Mouse (Mus musculus) heart, adult 2 months (tissue): ENCODE measurements around the gene Flot1. TPM values are rescaled to one million over a fixed set of nuclear protein-coding genes. Genes with fewer than 3 reads are reported as not detected.

Source experiments
- DNase-seq, 2 experiments: peaks; one replicate each; pipeline ENCODE4 v3.0.0; 2021
- H3K27ac ChIP-seq: fragments of 200-600 bp; 2 replicates; pipeline ENCODE4 v1.8.1; 2022
- H3K27me3 ChIP-seq: fragments of 200-500 bp; 2 replicates; pipeline ENCODE4 v1.6.1; 2012; ENCODE audit warnings: mild to moderate bottlenecking, low read length, inconsistent platforms, mixed read lengths; ENCODE audit not compliant: control insufficient read depth, insufficient read depth
- H3K36me3 ChIP-seq: fragments of 200-500 bp; 2 replicates; pipeline ENCODE4 v1.6.1; 2012; ENCODE audit warnings: low read length, inconsistent platforms; ENCODE audit not compliant: control insufficient read depth, insufficient read depth
- H3K4me1 ChIP-seq: fragments of 200-500 bp; 2 replicates; pipeline ENCODE4 v1.6.1; 2011; ENCODE audit warnings: low read length; ENCODE audit not compliant: control insufficient read depth, insufficient read depth
- H3K4me3 ChIP-seq: fragments of 200-600 bp; 2 replicates; pipeline ENCODE4 v1.8.1; 2022
- H3K79me2 ChIP-seq: fragments of 200-500 bp; replicated peaks from 2 replicates; pipeline ENCODE4 v1.6.1; 2012; ENCODE audit warnings: mild to moderate bottlenecking, inconsistent platforms, low read length, moderate library complexity, mixed read lengths; ENCODE audit not compliant: control insufficient read depth, insufficient read depth
- H3K9ac ChIP-seq: fragments of 200-500 bp; 2 replicates; pipeline ENCODE4 v1.6.1; 2012; ENCODE audit warnings: low read depth, mild to moderate bottlenecking, control low read depth, inconsistent platforms, low read length, mixed read lengths
- CTCF ChIP-seq: fragments of 200-600 bp; IDR thresholded peaks from 2 replicates; pipeline ENCODE4 v1.8.1; 2022; ENCODE audit warnings: antibody characterized with exemption, mild to moderate bottlenecking, moderate library complexity
- EP300 ChIP-seq: fragments of 200-500 bp; IDR thresholded peaks from 2 replicates; pipeline ENCODE4 v1.6.1; 2011; ENCODE audit warnings: low read depth, low read length, control low read depth; ENCODE audit not compliant: insufficient read depth
- POLR2A ChIP-seq: fragments of 200-500 bp; IDR thresholded peaks from 2 replicates; pipeline ENCODE4 v1.6.1; 2011; ENCODE audit warnings: mild to moderate bottlenecking, low read depth, low read length, control low read depth; ENCODE audit not compliant: insufficient read depth
- WGBS: fragments of 180-500 bp; shearing (Covaris S2); methylation state at CpG from one replicate; pipeline ENCODE4 v1.1.7; 2018; 5-methylcytosine and 5-hydroxymethylcytosine counted together
- intact Hi-C: fragments of 180-260 bp; cut with DNase I; formaldehyde crosslinking; loops from one replicate; pipeline ENCODE4 v1.15.1; 2025
- microRNA-seq, 2 experiments: library from miRNA; unstranded; fragments of <30 nt; microRNA quantifications; one replicate each; pipeline ENCODE4 v1.2.0; 2021
- polyA plus RNA-seq: library from polyadenylated mRNA; depleted of rRNA; stranded (reverse); fragments of >200 nt; gene quantifications from 2 replicates; pipeline ENCODE4 v1.2.3, GENCODE M21; 2012; rRNA removed
- total RNA-seq, 2 experiments: library from RNA; stranded (reverse); gene quantifications; 2 replicates each; pipeline ENCODE4 v1.2.3; 2021

Gene Flot1
- total and polyA plus RNA-seq, 3 experiments = 133 to 148 (median 138) TPM

- H3K4me3 ChIP-seq = peak overlapping the region; percentile 16; the same call in 1 of the 2 replicates
- H3K27me3 ChIP-seq = no peaks in the 10 kb centered on the region
- H3K79me2 ChIP-seq = no peaks in the 10 kb centered on the region
- intact Hi-C loops = loop anchor here (1.0 to 2.0 kb wide), 2 partner anchors 38 to 133 kb away; no protein-coding TSS in a partner anchor
- peak overlapping the region; percentile 31; the same call in 1 of the 2 replicates for H3K9ac ChIP-seq
- H3K27ac ChIP-seq = peak overlapping the region; percentile 48
- DNase-seq = peak; percentile 89 to 93
- H3K4me1 ChIP-seq = peaks cover 10% of the 10 kb centered on the region
- 19% methylated on average over 21 of the region's 21 CpGs for WGBS
- TF ChIP-seq POLR2A (no peak), EP300 (peak; percentile 96)
- H3K36me3 ChIP-seq = peaks cover 9% of the 10 kb centered on the region; the same call in 1 of the 2 replicates
These were observed 50.9 kb downstream of the Flot1 start for GRCm38 (mm10) chr17:35873774-35874519.

GRCm38 (mm10) chr17:35874721-35875120 is 51.7 kb downstream of the Flot1 start:
- H3K36me3 ChIP-seq = peaks cover 9% of the 10 kb centered on the region; the same call in 1 of the 2 replicates
- no peak overlapping the region for H3K9ac ChIP-seq
- no peak overlapping the region for H3K27ac ChIP-seq
- no peak for DNase-seq
- TF ChIP-seq POLR2A = no peak
- TF ChIP-seq EP300 = no peak
- TF ChIP-seq CTCF = no peak
- WGBS = 48% methylated on average over 6 of the region's 6 CpGs
- no peaks in the 10 kb centered on the region for H3K79me2 ChIP-seq
- intact Hi-C loops = no loop called here
- no peak overlapping the region for H3K4me3 ChIP-seq
- H3K27me3 ChIP-seq = no peaks in the 10 kb centered on the region
- H3K4me1 ChIP-seq = peaks cover 10% of the 10 kb centered on the region

GRCm38 (mm10) chr17:35879245-35880057 is 56.4 kb downstream of the Flot1 start, which contains the start of gene Dhx16:
Gene Dhx16, plus strand, starts transcription at chr17:35879819.
- Histone ChIP-seq H3K9ac (peak within 1 kb of the TSS; percentile 77), H3K36me3 (0 out of 2 replicates have a peak, but pooled peaks cover 2% of the 10 kb centered on the region), H3K4me3 (peak within 1 kb of the TSS; percentile 88), H3K27me3 (no peaks in the 10 kb centered on the region), H3K4me1 (peaks cover 3% of the 10 kb centered on the region), H3K27ac (peak within 1 kb of the TSS; percentile 69), H3K79me2 (no peaks in the 10 kb centered on the region)
- DNase-seq = peak; percentile 96 to 97
- peak; percentile 73 for TF ChIP-seq POLR2A
- peak; percentile 92 for TF ChIP-seq CTCF
- peak; percentile 92 for TF ChIP-seq EP300
- intact Hi-C loops = loop anchor here (1.0 kb wide), 1 partner anchor 18 kb away; the partner anchor contains the start of gene 2310061I04Rik
- WGBS = 5% methylated on average over 66 of the region's 66 CpGs

Small RNA genes within 50 kb of the gene (microRNA-seq; reads per million reads assigned to microRNA genes)
- 0.39 to 0.56 reads per million in 2 experiments for gene Gm28033

Other genes starting within 250 kb of the Flot1 start
- not detected for gene Sfta2, start 221.7 kb upstream of the Flot1 start, total RNA-seq
- 0.47 TPM in 1 of 2 replicates, not detected in the other for gene Sfta2, start 221.7 kb upstream of the Flot1 start, polyA plus RNA-seq
- gene Gm9573, start 196.6 kb upstream of the Flot1 start, total RNA-seq = not detected
- not detected in 2 replicates for gene Gm9573, start 196.6 kb upstream of the Flot1 start, polyA plus RNA-seq
- gene Mucl3, start 179.5 kb upstream of the Flot1 start, total RNA-seq = not detected
- gene Mucl3, start 179.5 kb upstream of the Flot1 start, polyA plus RNA-seq = not detected in 2 replicates
- gene Vars2, start 155.6 kb upstream of the Flot1 start, total RNA-seq = 10 to 100 TPM; 26.6 to 28.3 TPM
- 19.3 and 20.3 TPM in 2 replicates for gene Vars2, start 155.6 kb upstream of the Flot1 start, polyA plus RNA-seq
- gene Gtf2h4, start 149.5 kb upstream of the Flot1 start, total RNA-seq = 10 to 100 TPM; 15.0 to 20.6 TPM
- 19.2 and 21.0 TPM in 2 replicates for gene Gtf2h4, start 149.5 kb upstream of the Flot1 start, polyA plus RNA-seq
- gene Ddr1, start 118.6 kb upstream of the Flot1 start, total RNA-seq = 10 to 100 TPM; 25.9 to 30.6 TPM
- 24.4 and 27.6 TPM in 2 replicates for gene Ddr1, start 118.6 kb upstream of the Flot1 start, polyA plus RNA-seq
- gene Ier3, start 1.5 kb upstream of the Flot1 start, total RNA-seq = 10 to 100 TPM; 15.6 to 37.0 TPM
- gene Ier3, start 1.5 kb upstream of the Flot1 start, polyA plus RNA-seq = 30.9 and 33.1 TPM in 2 replicates
- 10 to 100 TPM; 83.0 to 90.1 TPM for gene Tubb5, start 15.1 kb downstream of the Flot1 start, total RNA-seq
- gene Tubb5, start 15.1 kb downstream of the Flot1 start, polyA plus RNA-seq = 108 and 134 TPM in 2 replicates
- 10 to 100 TPM; 13.2 to 13.3 TPM for gene Mdc1, start 18.3 kb downstream of the Flot1 start, total RNA-seq
- 4.2 and 8.3 TPM in 2 replicates for gene Mdc1, start 18.3 kb downstream of the Flot1 start, polyA plus RNA-seq
- gene Nrm, start 38.1 kb downstream of the Flot1 start, total RNA-seq = 1 to 10 TPM; 1.8 TPM
- 5.3 and 5.6 TPM in 2 replicates for gene Nrm, start 38.1 kb downstream of the Flot1 start, polyA plus RNA-seq
- gene Ppp1r18, start 42.4 kb downstream of the Flot1 start, total RNA-seq = 10 to 100 TPM; 12.8 to 18.6 TPM
- gene Ppp1r18, start 42.4 kb downstream of the Flot1 start, polyA plus RNA-seq = 18.9 and 21.3 TPM in 2 replicates
- gene Dhx16, start 56.6 kb downstream of the Flot1 start, total RNA-seq = 10 to 100 TPM; 19.3 to 20.3 TPM
- gene Dhx16, start 56.6 kb downstream of the Flot1 start, polyA plus RNA-seq = 27.7 and 38.0 TPM in 2 replicates
- gene 2310061I04Rik, start 74.2 kb downstream of the Flot1 start, total RNA-seq = 100 to 1,000 TPM in 1 of 2 experiments, 10 to 100 TPM in 1; 99.4 to 116 TPM
- 164 and 176 TPM in 2 replicates for gene 2310061I04Rik, start 74.2 kb downstream of the Flot1 start, polyA plus RNA-seq
- 1 to 10 TPM; 6.0 TPM for gene Atat1, start 86.8 kb downstream of the Flot1 start, total RNA-seq
- gene Atat1, start 86.8 kb downstream of the Flot1 start, polyA plus RNA-seq = 22.0 and 24.3 TPM in 2 replicates
- 10 to 100 TPM; 50.9 to 56.2 TPM for gene Mrps18b, start 93.2 kb downstream of the Flot1 start, total RNA-seq
- 76.0 and 99.7 TPM in 2 replicates for gene Mrps18b, start 93.2 kb downstream of the Flot1 start, polyA plus RNA-seq
- gene Ppp1r10, start 93.2 kb downstream of the Flot1 start, total RNA-seq = 10 to 100 TPM; 26.4 to 40.9 TPM
- 18.1 and 18.7 TPM in 2 replicates for gene Ppp1r10, start 93.2 kb downstream of the Flot1 start, polyA plus RNA-seq
- 10 to 100 TPM; 63.0 to 75.2 TPM for gene Abcf1, start 146.5 kb downstream of the Flot1 start, total RNA-seq
- gene Abcf1, start 146.5 kb downstream of the Flot1 start, polyA plus RNA-seq = 54.5 and 59.6 TPM in 2 replicates
- gene Gnl1, start 156.6 kb downstream of the Flot1 start, total RNA-seq = 10 to 100 TPM; 27.4 to 35.6 TPM
- gene Gnl1, start 156.6 kb downstream of the Flot1 start, polyA plus RNA-seq = 17.0 and 18.2 TPM in 2 replicates
- 1 to 10 TPM; 3.9 to 4.3 TPM for gene Prr3, start 157.0 kb downstream of the Flot1 start, total RNA-seq
- 6.8 and 7.6 TPM in 2 replicates for gene Prr3, start 157.0 kb downstream of the Flot1 start, polyA plus RNA-seq
- 1 to 10 TPM; 7.5 to 9.6 TPM for gene H2-T24, start 197.3 kb downstream of the Flot1 start, total RNA-seq
- gene H2-T24, start 197.3 kb downstream of the Flot1 start, polyA plus RNA-seq = 4.3 and 9.4 TPM in 2 replicates
- 10 to 100 TPM; 27.3 to 34.1 TPM for gene H2-T23, start 209.6 kb downstream of the Flot1 start, total RNA-seq
- 43.4 and 46.4 TPM in 2 replicates for gene H2-T23, start 209.6 kb downstream of the Flot1 start, polyA plus RNA-seq
- 10 to 100 TPM in 1 of 2 experiments, 1 to 10 TPM in 1; 7.4 to 10.6 TPM for gene H2-T22, start 219.5 kb downstream of the Flot1 start, total RNA-seq
- gene H2-T22, start 219.5 kb downstream of the Flot1 start, polyA plus RNA-seq = 23.4 and 23.8 TPM in 2 replicates
- not detected for gene Gm6034, start 219.7 kb downstream of the Flot1 start, total RNA-seq
- gene Gm6034, start 219.7 kb downstream of the Flot1 start, polyA plus RNA-seq = not detected in 2 replicates
- gene Gm11127, start 235.1 kb downstream of the Flot1 start, total RNA-seq = 1 to 10 TPM; 3.5 to 4.4 TPM
- not detected in 2 replicates for gene Gm11127, start 235.1 kb downstream of the Flot1 start, polyA plus RNA-seq